Mouse (Mus musculus): ENCODE data around the gene Megf8.
A peak's percentile ranks its signal among the peaks of the same experiment; 100 is the strongest.
"Not testable (repeated sequence)": the region's sequence is repeated elsewhere in the genome, so short reads cannot be mapped to it uniquely, and the experiment has no call there.

Gene Megf8

GRCm38 (mm10) chr7:25383385-25383784 lies 66.4 kb downstream of the Megf8 start:
- DNase-seq (ENCODE audit: low spot score in 2 of 2): no peak

GRCm38 (mm10) chr7:25383891-25384290 lies 66.9 kb downstream of the Megf8 start:
- DNase-seq (ENCODE audit: low spot score in 2 of 2): no peak

GRCm38 (mm10) chr7:25384318-25384717 lies 67.4 kb downstream of the Megf8 start:
- DNase-seq (ENCODE audit: low spot score in 2 of 2): no peak

- no peak for DNase-seq (ENCODE audit: low spot score in 2 of 2)
Measured at GRCm38 (mm10) chr7:25384818-25385217, 67.9 kb downstream of the Megf8 start.

GRCm38 (mm10) chr7:25385259-25385658 lies 68.3 kb downstream of the Megf8 start:
- no peak for DNase-seq (ENCODE audit: low spot score in 2 of 2)

GRCm38 (mm10) chr7:25385850-25386555 lies 69.0 kb downstream of the Megf8 start:
- DNase-seq (ENCODE audit: low spot score in 2 of 2): no peak

GRCm38 (mm10) chr7:25387811-25388440 lies 71.0 kb downstream of the Megf8 start:
- DNase-seq (ENCODE audit: low spot score in 2 of 2): no peak

GRCm38 (mm10) chr7:25388916-25389315 lies 72.0 kb downstream of the Megf8 start:
- DNase-seq (ENCODE audit: low spot score in 2 of 2): no peak

- DNase-seq (ENCODE audit: low spot score in 2 of 2): no peak
Measured at GRCm38 (mm10) chr7:25390054-25390770, 73.2 kb downstream of the Megf8 start.

GRCm38 (mm10) chr7:25390986-25391385 lies 74.0 kb downstream of the Megf8 start:
- DNase-seq (ENCODE audit: low spot score in 2 of 2): no peak

- no peak for DNase-seq (ENCODE audit: low spot score in 2 of 2)
Measured at GRCm38 (mm10) chr7:25391856-25392453, 75.0 kb downstream of the Megf8 start.

GRCm38 (mm10) chr7:25392851-25393250 lies 75.9 kb downstream of the Megf8 start:
- no peak for DNase-seq (ENCODE audit: low spot score in 2 of 2)

GRCm38 (mm10) chr7:25393451-25394210 lies 76.7 kb downstream of the Megf8 start:
- no peak for DNase-seq (ENCODE audit: low spot score in 2 of 2)

GRCm38 (mm10) chr7:25394754-25395153 lies 77.8 kb downstream of the Megf8 start:
- DNase-seq (ENCODE audit: low spot score in 2 of 2): no peak

GRCm38 (mm10) chr7:25395186-25395557 lies 78.2 kb downstream of the Megf8 start:
- DNase-seq (ENCODE audit: low spot score in 2 of 2): no peak

- peak; percentile 94 to 95 for DNase-seq (ENCODE audit: low spot score in 2 of 2)
Measured at GRCm38 (mm10) chr7:25395558-25396521, 78.9 kb downstream of the Megf8 start.

GRCm38 (mm10) chr7:25396621-25397020 lies 79.7 kb downstream of the Megf8 start:
- no peak for DNase-seq (ENCODE audit: low spot score in 2 of 2)

GRCm38 (mm10) chr7:25398610-25399009 lies 81.6 kb downstream of the Megf8 start, which contains the start of gene Lipe:
Gene Lipe, minus strand, starts transcription at chr7:25398710.
- DNase-seq (ENCODE audit: low spot score in 2 of 2): no peak

- not testable (repeated sequence) for DNase-seq (ENCODE audit: low spot score in 2 of 2)
Measured at GRCm38 (mm10) chr7:25399028-25399427, 82.1 kb downstream of the Megf8 start.

GRCm38 (mm10) chr7:25401551-25401950 lies 84.6 kb downstream of the Megf8 start:
- DNase-seq (ENCODE audit: low spot score in 2 of 2): no peak
